Mouse (Mus musculus) embryo, embryonic 11.5 days (tissue): Measurements from ENCODE around the gene Ngb.

Source experiments
- DNase-seq: peaks from one replicate; pipeline ENCODE4 v3.0.0-alpha.2; 2012; ENCODE audit warnings: low read depth, low spot score

Gene Ngb

GRCm38 (mm10) chr12:87091916-87092315 lies 10.4 kb downstream of the Ngb start:
- no peak for DNase-seq

- DNase-seq = no peak
Observed at GRCm38 (mm10) chr12:87089701-87090100, 12.6 kb downstream of the Ngb start.

DNA sequence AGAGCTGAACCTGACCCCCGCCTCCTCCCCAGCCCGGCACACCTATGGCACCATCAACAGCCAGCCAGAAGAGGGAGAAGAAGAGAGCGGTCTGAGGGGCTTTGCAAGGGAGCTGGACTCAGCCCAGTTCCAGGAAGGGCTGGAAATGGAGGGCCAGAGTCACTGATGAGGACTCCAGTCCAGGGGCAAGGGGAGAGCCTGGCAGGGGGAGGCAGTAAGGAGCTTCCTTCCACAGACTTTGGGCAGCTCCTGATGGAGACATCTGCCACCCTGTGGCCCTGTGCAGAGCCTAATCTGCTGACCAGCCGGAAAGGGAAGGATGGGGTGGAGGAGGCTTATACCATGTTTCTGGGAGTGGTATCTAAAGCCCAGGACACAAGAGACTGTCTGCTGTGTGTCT lies 13.1 kb downstream of the Ngb start:
- DNase-seq = no peak

GRCm38 (mm10) chr12:87088331-87088730 lies 14.0 kb downstream of the Ngb start:
- no peak for DNase-seq

- DNase-seq = no peak
Observed at GRCm38 (mm10) chr12:87087236-87087635, 15.1 kb downstream of the Ngb start.

GRCm38 (mm10) chr12:87082797-87083196 lies 19.5 kb downstream of the Ngb start:
- DNase-seq = no peak

GRCm38 (mm10) chr12:87076610-87077009 lies 25.7 kb downstream of the Ngb start:
- no peak for DNase-seq

DNA sequence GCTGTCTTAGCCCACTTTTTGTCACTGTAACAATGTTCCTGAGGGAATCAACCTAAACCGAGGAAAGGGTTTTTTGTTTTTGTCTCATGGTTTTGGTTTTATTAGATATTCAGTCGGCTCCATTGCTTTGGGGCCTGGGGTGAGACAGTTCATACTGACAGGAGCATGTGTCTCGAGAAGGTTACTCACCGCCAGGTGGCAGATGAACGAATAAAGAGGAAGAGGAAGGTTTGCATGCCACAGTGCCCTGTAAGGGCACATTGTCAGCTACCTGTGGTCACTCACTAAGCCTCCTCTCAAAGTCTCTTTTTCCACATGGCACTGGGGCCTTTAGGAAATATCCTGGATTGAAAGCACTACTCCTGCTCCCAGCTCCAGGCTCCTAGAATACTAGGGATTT lies 31.8 kb downstream of the Ngb start:
- no peak for DNase-seq

DNA sequence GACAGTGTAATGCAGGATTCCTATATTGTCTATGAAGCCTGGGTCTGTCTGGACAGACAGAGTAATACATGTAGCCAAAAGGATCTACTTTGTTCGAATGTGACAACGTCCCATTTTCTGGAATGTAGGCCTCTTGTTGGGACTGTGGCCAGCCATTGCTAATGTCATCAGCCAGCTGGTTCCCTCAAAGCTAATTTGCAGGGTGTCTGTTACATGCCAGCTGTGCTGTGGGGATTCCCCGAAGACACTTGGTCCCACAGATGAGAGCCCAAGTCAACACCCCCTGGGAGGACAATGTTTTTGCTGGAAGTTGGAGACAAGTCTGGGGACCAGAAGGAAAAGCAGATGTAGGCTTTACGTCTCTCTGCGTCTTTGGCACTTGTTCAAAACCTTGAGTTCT lies 35.9 kb downstream of the Ngb start:
- no peak for DNase-seq

DNA sequence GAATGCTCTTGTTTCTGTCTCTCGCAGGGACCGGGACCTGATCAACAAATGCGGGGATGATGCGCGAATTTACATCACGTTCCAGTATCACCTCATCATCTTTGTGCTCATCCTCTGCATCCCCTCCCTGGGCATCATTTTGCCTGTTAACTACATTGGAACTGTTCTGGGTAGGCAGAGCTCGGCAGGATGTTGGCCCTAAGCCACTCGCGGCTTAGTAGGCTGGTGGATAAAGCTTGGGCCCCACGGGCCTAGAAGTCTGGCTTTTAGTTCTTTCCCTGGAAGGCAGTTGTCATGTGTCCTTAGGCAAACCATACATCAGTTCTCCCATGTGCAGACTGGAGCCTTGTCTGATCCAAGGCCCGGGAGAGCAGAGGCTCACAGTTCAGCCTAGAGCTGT lies 36.9 kb downstream of the Ngb start:
- DNase-seq = no peak

DNA sequence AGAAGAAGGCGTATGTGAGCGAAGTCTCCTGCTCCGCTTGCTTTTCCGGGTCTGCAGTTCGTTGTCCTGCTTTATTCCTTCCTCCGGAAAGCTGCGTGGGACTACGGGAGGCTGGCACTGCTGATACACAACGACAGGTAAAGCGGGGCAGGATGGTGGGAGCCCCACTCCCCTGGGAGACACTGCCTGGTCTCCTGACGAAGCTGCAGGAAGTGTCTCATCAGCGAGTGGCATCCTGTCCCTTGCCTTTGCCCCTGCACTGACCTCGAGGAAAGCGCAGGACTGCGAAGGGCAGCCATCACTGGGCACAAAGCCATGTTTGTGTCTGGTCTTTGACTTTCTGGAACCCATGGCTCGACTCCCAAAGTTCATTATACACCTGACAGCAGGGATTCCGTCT lies 45.3 kb downstream of the Ngb start:
- DNase-seq = no peak

- DNase-seq = no peak
Observed at GRCm38 (mm10) chr12:87054873-87055272, 47.5 kb downstream of the Ngb start.

GRCm38 (mm10) chr12:87052661-87053321 lies 49.5 kb downstream of the Ngb start:
- peak; percentile 37 for DNase-seq

DNA sequence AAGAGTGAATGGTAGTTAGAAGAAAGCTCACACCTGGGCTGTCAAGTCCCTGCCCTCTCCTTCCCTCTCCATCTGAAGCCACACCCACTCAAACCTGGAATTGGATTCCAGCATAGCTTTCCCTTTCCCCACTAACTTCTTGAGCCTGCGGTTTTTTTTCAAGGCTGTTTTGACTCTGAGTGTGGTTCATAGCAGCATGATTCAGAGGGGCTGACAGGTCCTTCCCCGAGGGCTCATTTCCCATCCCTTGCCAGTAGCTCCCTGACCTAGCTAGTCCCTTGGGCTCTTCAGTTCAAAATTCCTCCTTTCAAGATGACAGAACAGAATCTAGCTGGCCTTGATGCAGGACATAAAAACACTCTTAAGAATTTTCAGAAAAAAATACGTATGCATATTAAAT lies 54.8 kb downstream of the Ngb start:
- DNase-seq = no peak
